Mouse (Mus musculus) liver, embryonic 12.5 days (tissue): ENCODE measurements around the gene Ppp2r5b. TPM values are rescaled to one million over a fixed set of nuclear protein-coding genes. Genes with fewer than 3 reads are reported as not detected.
A peak's percentile ranks its signal among the peaks of the same experiment; 100 is the strongest.

ENCODE experiments used
- ATAC-seq: fragments of 200-750 bp; cut with Nextera tagmentation; 2 replicates; pipeline ENCODE4 v1.8.0; 2017; ENCODE audit warnings: moderate number of reproducible peaks, mild to moderate bottlenecking, moderate library complexity
- H3K27ac ChIP-seq: fragments of 300-500 bp; sonication (generic); 2 replicates; pipeline ENCODE4 v1.5.1; 2016; ENCODE audit warnings: mild to moderate bottlenecking
- H3K27me3 ChIP-seq: fragments of 300-500 bp; sonication (generic); replicated peaks from 2 replicates; pipeline ENCODE4 v1.6.1; 2016; ENCODE audit warnings: mild to moderate bottlenecking, moderate library complexity
- H3K36me3 ChIP-seq: fragments of 300-500 bp; sonication (generic); 2 replicates; pipeline ENCODE4 v1.6.1; 2016; ENCODE audit warnings: mild to moderate bottlenecking, moderate library complexity
- H3K4me1 ChIP-seq: fragments of 300-500 bp; sonication (generic); 2 replicates; pipeline ENCODE4 v1.6.1; 2016
- H3K4me2 ChIP-seq: fragments of 300-500 bp; sonication (generic); 2 replicates; pipeline ENCODE4 v1.6.1; 2016; ENCODE audit warnings: mild to moderate bottlenecking, moderate library complexity
- H3K4me3 ChIP-seq: fragments of 300-500 bp; sonication (generic); 2 replicates; pipeline ENCODE4 v1.5.1; 2016; ENCODE audit warnings: mild to moderate bottlenecking, moderate library complexity
- H3K9ac ChIP-seq: fragments of 300-500 bp; sonication (generic); 2 replicates; pipeline ENCODE4 v1.6.1; 2016; ENCODE audit warnings: mild to moderate bottlenecking, moderate library complexity
- H3K9me3 ChIP-seq: fragments of 300-500 bp; sonication (generic); replicated peaks from 2 replicates; pipeline ENCODE4 v1.6.1; 2016; ENCODE audit warnings: mild to moderate bottlenecking, moderate library complexity
- WGBS: fragments of 180-500 bp; shearing (Covaris S2); methylation state at CpG from one replicate; pipeline ENCODE4 v1.1.7; 2016; ENCODE audit not compliant: insufficient replicate concordance; 5-methylcytosine and 5-hydroxymethylcytosine counted together
- polyA plus RNA-seq: library from polyadenylated mRNA; unstranded; fragments of >200 nt; fragmentation: Nextera tagmentation; extraction: Ambion mirVana; gene quantifications from 2 replicates; pipeline ENCODE4 v1.2.1, GENCODE M21; 2016

Ppp2r5b gene
- polyA plus RNA-seq, 1 experiment from 2014 or later = 6.4 TPM

- H3K27me3 ChIP-seq = 0 out of 2 replicates have a peak, but pooled peaks cover 3% of the 10 kb centered on the region
- H3K9ac ChIP-seq = no peak overlapping the region
- H3K36me3 ChIP-seq = no peaks in the 10 kb centered on the region
- H3K4me3 ChIP-seq = no peak overlapping the region
- H3K9me3 ChIP-seq = no peaks in the 10 kb centered on the region
- no peak overlapping the region for H3K4me2 ChIP-seq
- WGBS = 61% methylated on average over 11 of the region's 11 CpGs
- H3K27ac ChIP-seq = no peak overlapping the region
- ATAC-seq = no peak
- peaks cover 32% of the 10 kb centered on the region for H3K4me1 ChIP-seq
Measured at GRCm38 (mm10) chr19:6267306-6268169, 31.9 kb upstream of the Ppp2r5b start.

DNA sequence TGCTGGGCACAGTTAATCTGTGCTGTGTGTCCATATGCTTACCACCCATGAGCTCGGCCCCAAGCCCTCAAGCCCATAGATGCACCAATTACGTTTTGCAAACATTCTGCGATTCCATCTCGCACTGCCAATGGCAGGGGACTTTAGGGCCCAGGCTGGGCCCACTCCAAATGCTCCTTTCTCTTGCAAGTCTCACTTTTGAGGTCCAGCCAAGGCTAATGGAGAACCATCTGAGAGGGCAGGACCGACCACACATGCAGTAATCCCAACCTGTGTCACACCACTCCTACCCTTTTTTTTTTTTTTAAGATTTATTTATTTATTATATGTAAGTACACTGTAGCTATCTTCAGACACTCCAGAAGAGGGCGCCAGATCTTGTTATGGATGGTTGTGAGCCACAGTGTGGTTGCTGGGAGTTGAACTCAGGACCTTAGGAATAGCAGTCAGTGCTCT is 30.1 kb upstream of the Ppp2r5b start:
- WGBS = 63% methylated on average over 6 of the region's 6 CpGs

GRCm38 (mm10) chr19:6264945-6265344 is 29.3 kb upstream of the Ppp2r5b start:
- H3K9me3 ChIP-seq = peaks cover 4% of the 10 kb centered on the region; the same call in 1 of the 2 replicates
- no peak overlapping the region for H3K27ac ChIP-seq
- H3K9ac ChIP-seq = no peak overlapping the region
- peaks cover 20% of the 10 kb centered on the region for H3K4me1 ChIP-seq
- peak overlapping the region; percentile 54 for H3K4me2 ChIP-seq
- peak overlapping the region; percentile 42; the same call in 1 of the 2 replicates for H3K4me3 ChIP-seq
- no peak for ATAC-seq
- H3K36me3 ChIP-seq = peaks cover 22% of the 10 kb centered on the region
- WGBS = 74% methylated on average over 8 of the region's 8 CpGs
- no peaks in the 10 kb centered on the region for H3K27me3 ChIP-seq

More for the DNA sequence above, 30.1 kb upstream of the Ppp2r5b start:
- 0 out of 2 replicates have a peak overlapping the region, but pooled peaks have one; percentile 54 for H3K4me2 ChIP-seq
- no peak overlapping the region for H3K4me3 ChIP-seq
- peaks cover 3% of the 10 kb centered on the region; the same call in 1 of the 2 replicates for H3K9me3 ChIP-seq
- no peak overlapping the region for H3K27ac ChIP-seq
- peaks cover 14% of the 10 kb centered on the region for H3K36me3 ChIP-seq
- peaks cover 25% of the 10 kb centered on the region for H3K4me1 ChIP-seq
- ATAC-seq = no peak
- no peaks in the 10 kb centered on the region for H3K27me3 ChIP-seq
- H3K9ac ChIP-seq = no peak overlapping the region

- no peak for ATAC-seq
- H3K4me2 ChIP-seq = peak overlapping the region; percentile 54
- peak overlapping the region; percentile 42 for H3K4me3 ChIP-seq
- H3K27me3 ChIP-seq = no peaks in the 10 kb centered on the region
- WGBS = 53% methylated on average over 9 of the region's 9 CpGs
- peak overlapping the region; percentile 54 for H3K9ac ChIP-seq
- H3K9me3 ChIP-seq = peaks cover 4% of the 10 kb centered on the region; the same call in 1 of the 2 replicates
- peaks cover 20% of the 10 kb centered on the region for H3K4me1 ChIP-seq
- H3K27ac ChIP-seq = peak overlapping the region; percentile 31; the same call in 1 of the 2 replicates
- H3K36me3 ChIP-seq = peaks cover 30% of the 10 kb centered on the region
Measured at GRCm38 (mm10) chr19:6264200-6264599, 28.5 kb upstream of the Ppp2r5b start.

DNA sequence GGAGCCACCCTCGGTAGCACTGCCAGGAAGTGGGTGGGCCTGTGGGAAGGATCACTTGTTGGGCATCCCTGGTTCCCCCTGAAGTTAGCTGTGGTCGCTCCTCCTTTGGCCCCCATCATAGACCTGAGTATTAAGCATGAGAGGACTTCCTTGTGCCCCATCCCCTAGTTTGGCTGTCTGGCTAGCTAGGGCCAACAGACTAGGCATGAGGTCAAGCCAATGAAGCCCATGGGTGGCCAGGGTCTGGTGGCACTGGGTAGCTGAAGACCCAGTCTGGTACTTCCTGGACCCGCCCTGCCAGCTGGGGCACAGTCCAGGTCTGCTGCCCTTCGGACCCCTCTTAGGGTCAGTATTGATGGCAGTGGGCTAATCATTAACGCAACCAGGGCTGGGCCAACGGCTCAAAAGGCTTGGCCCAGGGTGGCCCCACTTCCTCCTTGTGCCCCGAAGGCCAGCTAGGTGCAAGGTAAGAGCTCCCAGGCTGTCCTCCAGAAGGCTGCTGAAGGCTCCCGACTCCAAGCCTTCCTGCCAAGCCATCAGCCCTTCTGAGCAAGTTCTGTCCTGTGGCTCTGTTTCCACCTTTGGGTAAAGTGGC is 27.3 kb upstream of the Ppp2r5b start:
- peak overlapping the region; percentile 54 for H3K4me2 ChIP-seq
- H3K4me3 ChIP-seq = peak overlapping the region; percentile 42
- peak; percentile 59 for ATAC-seq
- peaks cover 42% of the 10 kb centered on the region for H3K36me3 ChIP-seq
- peak overlapping the region; percentile 31 for H3K27ac ChIP-seq
- H3K9me3 ChIP-seq = peaks cover 4% of the 10 kb centered on the region; the same call in 1 of the 2 replicates
- 68% methylated on average over 8 of the region's 8 CpGs for WGBS
- peaks cover 13% of the 10 kb centered on the region for H3K4me1 ChIP-seq
- no peaks in the 10 kb centered on the region for H3K27me3 ChIP-seq
- peak overlapping the region; percentile 54; the same call in 1 of the 2 replicates for H3K9ac ChIP-seq

GRCm38 (mm10) chr19:6262222-6262621 is 26.6 kb upstream of the Ppp2r5b start:
- H3K4me1 ChIP-seq = peaks cover 10% of the 10 kb centered on the region; the same call in 1 of the 2 replicates
- no peak overlapping the region for H3K4me3 ChIP-seq
- H3K9ac ChIP-seq = no peak overlapping the region
- 42% methylated on average over 7 of the region's 7 CpGs for WGBS
- no peaks in the 10 kb centered on the region for H3K27me3 ChIP-seq
- H3K4me2 ChIP-seq = no peak overlapping the region
- H3K9me3 ChIP-seq = peaks cover 4% of the 10 kb centered on the region; the same call in 1 of the 2 replicates
- peaks cover 50% of the 10 kb centered on the region for H3K36me3 ChIP-seq
- H3K27ac ChIP-seq = peak overlapping the region; percentile 17; the same call in 1 of the 2 replicates
- ATAC-seq = no peak

DNA sequence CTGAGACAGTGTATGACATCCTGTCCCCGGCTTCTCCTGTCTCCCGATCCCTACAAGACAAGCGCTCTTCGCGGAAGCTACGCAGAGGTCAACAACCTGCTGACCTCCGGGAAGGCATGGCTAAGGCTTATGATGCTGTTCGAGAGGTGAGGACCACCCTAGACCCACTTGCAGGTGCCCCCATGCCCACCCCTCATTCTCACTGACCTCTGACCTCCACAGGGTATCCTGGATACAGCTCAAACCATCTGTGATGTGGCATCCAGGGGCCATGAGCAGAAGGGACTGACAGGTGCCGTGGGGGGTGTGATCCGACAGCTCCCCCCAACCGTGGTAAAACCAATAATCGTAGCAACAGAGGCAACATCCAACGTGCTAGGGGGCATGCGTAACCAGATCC is 25.7 kb upstream of the Ppp2r5b start:
- Histone ChIP-seq H3K4me2 (no peak overlapping the region), H3K9ac (no peak overlapping the region), H3K27me3 (no peaks in the 10 kb centered on the region), H3K4me1 (peaks cover 10% of the 10 kb centered on the region; the same call in 1 of the 2 replicates), H3K27ac (no peak overlapping the region), H3K36me3 (peaks cover 58% of the 10 kb centered on the region), H3K4me3 (no peak overlapping the region), H3K9me3 (peaks cover 4% of the 10 kb centered on the region; the same call in 1 of the 2 replicates)
- WGBS = 86% methylated on average over 14 of the region's 14 CpGs
- no peak for ATAC-seq

GRCm38 (mm10) chr19:6260946-6261345 is 25.3 kb upstream of the Ppp2r5b start:
- no peak overlapping the region for H3K4me2 ChIP-seq
- no peak overlapping the region for H3K27ac ChIP-seq
- no peaks in the 10 kb centered on the region for H3K27me3 ChIP-seq
- H3K9me3 ChIP-seq = peaks cover 4% of the 10 kb centered on the region; the same call in 1 of the 2 replicates
- no peak for ATAC-seq
- H3K36me3 ChIP-seq = peaks cover 62% of the 10 kb centered on the region
- peaks cover 10% of the 10 kb centered on the region; the same call in 1 of the 2 replicates for H3K4me1 ChIP-seq
- no peak overlapping the region for H3K4me3 ChIP-seq
- no peak overlapping the region for H3K9ac ChIP-seq
- 74% methylated on average over 4 of the region's 4 CpGs for WGBS

GRCm38 (mm10) chr19:6260428-6260827 is 24.8 kb upstream of the Ppp2r5b start:
- Histone ChIP-seq H3K4me2 (no peak overlapping the region), H3K36me3 (peaks cover 68% of the 10 kb centered on the region), H3K4me1 (peaks cover 10% of the 10 kb centered on the region; the same call in 1 of the 2 replicates), H3K9me3 (peaks cover 4% of the 10 kb centered on the region; the same call in 1 of the 2 replicates), H3K9ac (no peak overlapping the region), H3K27me3 (no peaks in the 10 kb centered on the region), H3K27ac (no peak overlapping the region), H3K4me3 (no peak overlapping the region)
- WGBS = 68% methylated on average over 2 of the region's 2 CpGs
- ATAC-seq = no peak

DNA sequence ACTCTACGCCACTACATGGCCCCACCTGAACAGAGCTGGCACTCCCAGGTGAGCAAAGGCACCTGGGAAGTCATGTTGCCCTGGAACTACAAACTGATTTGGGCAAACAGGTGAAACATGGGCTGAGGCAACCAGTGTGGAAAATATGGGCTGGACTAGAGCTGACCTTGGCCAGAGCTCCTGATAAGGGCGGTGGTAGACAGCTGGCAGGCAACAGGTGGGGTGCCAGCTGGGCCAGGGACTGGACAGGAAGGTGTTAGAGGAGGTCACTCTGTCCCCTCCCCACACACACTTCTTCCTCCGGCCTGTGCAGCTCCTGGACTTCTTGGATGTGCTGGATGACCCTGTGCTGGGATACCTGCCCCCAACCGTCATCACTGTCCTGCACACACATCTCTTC is 17.3 kb upstream of the Ppp2r5b start:
- peaks cover 99% of the 10 kb centered on the region for H3K36me3 ChIP-seq
- H3K27me3 ChIP-seq = no peaks in the 10 kb centered on the region
- H3K4me2 ChIP-seq = no peak overlapping the region
- 83% methylated on average over 4 of the region's 4 CpGs for WGBS
- no peak overlapping the region for H3K4me3 ChIP-seq
- H3K27ac ChIP-seq = no peak overlapping the region
- no peaks in the 10 kb centered on the region for H3K9me3 ChIP-seq
- ATAC-seq = no peak
- peaks cover 6% of the 10 kb centered on the region; the same call in 1 of the 2 replicates for H3K4me1 ChIP-seq
- no peak overlapping the region for H3K9ac ChIP-seq

DNA sequence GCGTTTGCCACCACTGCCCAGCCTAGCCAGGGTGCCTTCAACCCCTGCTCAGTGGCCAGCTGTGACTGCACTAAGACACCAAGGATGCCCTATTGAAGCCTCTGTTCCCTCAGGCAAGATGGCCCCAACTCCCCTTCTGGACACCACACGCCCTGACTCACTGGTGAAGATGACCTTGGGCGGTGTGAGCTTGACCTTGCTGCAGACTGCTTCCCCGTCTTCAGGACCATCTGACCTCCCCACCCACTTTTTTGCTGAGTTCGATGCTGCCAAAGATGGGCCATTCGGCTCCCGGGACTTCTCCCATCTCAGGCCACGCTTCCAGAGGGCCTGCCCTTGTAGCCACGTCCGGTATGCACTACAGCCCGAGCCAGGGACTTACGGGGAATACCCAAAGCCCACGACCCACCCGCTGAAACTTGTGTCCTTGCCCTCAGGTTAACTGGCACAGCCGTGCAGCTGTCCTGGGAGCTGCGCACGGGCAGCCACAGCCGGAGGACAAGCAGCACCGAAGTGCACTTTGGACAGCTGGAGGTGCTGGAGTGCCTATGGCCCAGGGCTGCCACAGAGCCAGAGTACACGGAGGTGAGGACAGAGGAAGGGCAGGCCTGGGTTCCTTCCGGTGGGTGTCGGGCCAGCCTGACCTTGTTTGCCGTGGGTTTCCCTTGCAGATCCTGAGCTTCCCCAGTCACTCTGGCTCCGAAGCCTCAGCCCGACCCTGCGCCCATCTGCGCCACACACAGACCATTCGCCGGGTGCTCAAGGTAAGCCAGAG is 12.0 kb upstream of the Ppp2r5b start:
- Histone ChIP-seq H3K9ac (no peak overlapping the region), H3K9me3 (no peaks in the 10 kb centered on the region), H3K36me3 (peaks cover 89% of the 10 kb centered on the region), H3K4me1 (peaks cover 17% of the 10 kb centered on the region), H3K4me2 (no peak overlapping the region), H3K4me3 (no peak overlapping the region), H3K27ac (no peak overlapping the region), H3K27me3 (no peaks in the 10 kb centered on the region)
- 87% methylated on average over 29 of the region's 29 CpGs for WGBS
- no peak for ATAC-seq
